Mouse (Mus musculus) activated CD4-positive, CD25-positive, alpha-beta regulatory T cell, adult 4 months (primary cell): ENCODE results near the gene Zfp975. TPM values are rescaled to one million over a fixed set of nuclear protein-coding genes. Genes with fewer than 3 reads are reported as not detected.
"Not testable (repeated sequence)": the region's sequence is repeated elsewhere in the genome, so short reads cannot be mapped to it uniquely, and the experiment has no call there.

ENCODE experiments used
- ATAC-seq: one replicate; pipeline ENCODE4 v1.8.0; 2017
- polyA plus RNA-seq, 2 experiments: library from polyadenylated mRNA; unstranded; fragments of 100-300 nt; shearing (Covaris generic); gene quantifications; one replicate each; pipeline ENCODE4 v1.2.1; 2017

Zfp975 gene
- polyA plus RNA-seq = 1 to 10 TPM; 2.6 to 2.9 TPM

- ATAC-seq = peak; percentile 97
These were observed at the start of gene Zfp975 for GRCm38 (mm10) chr7:42692362-42693158. Gene Zfp975, minus strand, starts transcription at chr7:42692742.

DNA sequence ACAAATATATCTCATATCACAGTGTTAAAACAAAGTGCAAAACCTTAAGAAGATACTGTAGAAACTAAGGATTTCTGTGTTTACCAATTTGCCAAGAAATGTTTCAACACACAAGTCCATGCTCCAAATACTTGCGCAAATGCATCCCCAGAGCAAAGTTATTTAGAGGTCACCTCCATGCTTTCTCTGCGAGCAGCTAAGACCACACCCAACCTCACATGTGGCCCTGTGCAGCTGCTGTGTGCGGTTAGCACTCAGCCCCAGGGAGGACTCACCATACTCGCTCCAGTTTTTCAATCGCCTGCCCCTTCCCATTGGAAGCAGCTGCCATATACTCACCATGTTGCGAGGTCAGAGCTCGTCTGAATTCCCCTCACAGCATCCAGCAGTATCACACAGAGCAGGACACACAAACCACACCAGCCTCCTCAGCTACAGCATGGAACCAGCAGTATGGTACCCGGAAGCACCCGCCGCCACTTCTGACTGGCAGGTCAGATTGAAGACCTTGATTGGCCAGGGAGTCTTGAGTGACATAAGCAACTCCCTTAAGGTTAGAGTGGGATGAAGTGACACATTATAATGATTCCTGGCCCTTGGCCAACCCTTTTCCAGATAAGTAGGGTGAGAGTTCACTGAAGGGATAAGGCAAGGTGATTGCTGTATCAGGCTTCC lies 46.1 kb upstream of the Zfp975 start:
- no peak for ATAC-seq

DNA sequence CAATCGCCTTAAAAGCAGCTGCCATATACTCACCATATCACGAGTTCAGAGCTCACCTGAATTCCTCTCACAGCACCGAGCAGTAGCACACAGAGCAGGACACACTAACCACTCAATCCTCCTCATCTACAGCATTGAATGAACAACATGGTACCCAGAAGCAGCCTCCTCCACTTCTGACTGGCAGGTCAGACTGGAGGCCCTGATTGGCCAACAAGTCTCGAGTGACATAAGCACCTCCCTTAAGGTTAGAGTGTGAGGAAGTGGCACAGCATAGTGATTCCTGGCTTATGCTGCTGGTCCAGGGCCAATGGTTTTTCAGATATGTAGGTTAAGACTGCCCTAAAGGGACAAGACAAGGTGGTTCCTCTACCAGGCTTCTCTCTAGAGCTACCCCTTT lies 34.4 kb upstream of the Zfp975 start, which contains the start of gene Gm17067:
Gene Gm17067, minus strand, starts transcription at position 101 of the 400 bp plus-strand sequence.
- ATAC-seq = not testable (repeated sequence)

DNA sequence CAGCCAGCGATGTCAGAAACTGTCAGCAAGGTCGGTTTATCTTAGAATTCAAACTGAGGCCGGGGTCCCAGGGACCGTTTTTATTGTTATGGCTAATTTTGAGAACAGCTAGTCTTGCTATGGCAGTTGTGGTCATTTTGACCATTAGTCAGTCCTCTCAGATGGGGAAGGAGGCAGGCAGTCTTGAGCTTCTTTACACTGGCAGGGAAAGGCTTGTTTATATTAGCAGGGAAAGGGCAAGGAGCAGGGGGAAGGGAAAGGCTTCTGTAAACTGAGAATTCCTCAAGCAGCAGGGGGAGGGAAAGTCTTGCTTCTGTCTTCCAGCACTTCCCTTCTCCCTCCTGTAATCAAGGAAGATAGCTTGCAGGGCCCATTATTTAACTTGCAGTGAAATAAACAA lies 709 bp upstream of the Zfp975 start:
- not testable (repeated sequence) for ATAC-seq

GRCm38 (mm10) chr7:42680081-42680480 lies 12.5 kb downstream of the Zfp975 start:
- not testable (repeated sequence) for ATAC-seq

DNA sequence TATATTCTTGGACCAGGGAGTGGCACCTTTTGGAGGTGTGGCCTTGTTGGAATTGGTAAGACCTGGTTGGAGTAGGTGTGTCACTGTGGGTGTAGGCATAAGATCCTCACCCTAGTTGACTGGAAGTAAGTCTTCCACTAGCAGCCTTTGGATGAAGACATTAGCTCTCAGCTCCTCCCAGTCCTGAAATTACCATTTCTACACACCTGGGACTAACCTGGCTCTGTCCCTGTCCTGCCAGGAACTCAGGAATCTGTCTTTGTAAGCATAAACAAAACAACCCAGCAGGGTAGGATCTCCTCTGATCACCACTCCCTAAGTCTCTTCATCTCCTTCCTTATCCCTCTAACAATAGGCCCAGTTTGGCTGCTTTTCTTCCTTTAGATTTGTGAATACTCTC lies 12.9 kb downstream of the Zfp975 start:
- not testable (repeated sequence) for ATAC-seq

DNA sequence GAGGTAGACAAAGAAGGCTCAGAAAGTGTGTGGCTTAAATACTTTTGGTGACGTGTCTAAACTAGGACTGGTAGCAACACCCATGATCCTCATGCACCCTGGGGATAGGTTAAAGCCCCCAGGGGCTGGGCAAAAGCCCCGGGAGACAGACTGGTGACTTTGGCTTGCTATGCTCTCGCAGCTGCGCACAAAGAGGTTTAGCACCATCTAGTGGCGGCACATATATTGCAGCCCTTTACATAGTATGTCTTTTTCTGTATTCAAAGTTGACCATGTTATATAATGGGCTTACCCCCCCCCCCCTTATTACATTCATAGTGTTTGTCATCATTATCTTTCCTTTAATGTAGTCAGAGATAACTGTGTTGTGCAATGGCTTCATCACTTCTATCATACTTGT lies 32.4 kb downstream of the Zfp975 start:
- not testable (repeated sequence) for ATAC-seq

- not testable (repeated sequence) for ATAC-seq
These were observed 37.3 kb downstream of the Zfp975 start for GRCm38 (mm10) chr7:42655211-42655610.

- not testable (repeated sequence) for ATAC-seq
These were observed 49.4 kb downstream of the Zfp975 start for GRCm38 (mm10) chr7:42643120-42643620.

DNA sequence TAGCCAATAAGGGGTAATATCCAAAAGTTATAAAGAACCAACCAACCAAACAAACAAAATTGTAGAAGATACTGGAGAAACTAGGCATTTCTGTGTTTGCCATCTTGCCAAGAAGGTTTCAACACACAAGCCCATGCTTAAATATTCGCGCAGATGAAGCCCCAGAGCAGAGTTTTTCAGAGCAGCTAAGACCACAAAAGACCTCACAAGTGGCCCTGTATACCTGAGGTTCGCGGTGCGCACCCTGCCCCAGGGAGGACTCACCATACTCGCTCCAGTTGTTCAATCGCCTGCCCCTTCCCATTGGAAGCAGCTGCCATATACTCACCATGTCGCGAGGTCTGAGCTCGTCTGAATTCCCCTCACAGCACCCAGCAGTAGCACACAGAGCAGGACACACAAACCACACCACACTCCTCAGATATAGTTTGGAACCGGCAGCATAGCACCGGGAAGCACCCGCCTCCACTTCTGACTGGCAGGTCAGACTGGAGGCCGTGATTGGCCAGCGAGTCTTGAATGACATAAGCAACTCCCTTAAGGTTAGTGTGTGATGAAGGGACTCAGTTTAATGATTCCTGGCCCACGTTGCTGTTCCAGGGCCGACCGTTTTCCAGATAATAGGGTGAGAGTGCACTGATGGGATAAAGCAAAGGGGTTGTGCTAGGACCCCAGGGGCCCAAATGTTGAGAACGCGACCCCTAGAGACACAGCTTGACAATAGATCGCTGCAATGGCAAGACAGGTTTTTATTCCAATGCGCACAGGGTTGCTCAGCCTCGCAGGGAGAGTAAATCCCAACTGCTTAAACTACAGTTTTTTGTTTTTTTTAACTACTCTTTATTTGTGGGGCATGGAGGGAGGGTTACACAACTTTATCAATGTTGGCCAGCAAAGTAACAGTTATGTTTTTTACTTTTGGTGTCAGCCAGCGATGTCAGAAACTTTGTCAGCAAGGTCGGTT lies 50.1 kb downstream of the Zfp975 start, which contains the start of gene Zfp976:
Gene Zfp976, minus strand, starts transcription at position 437 of the 964 bp plus-strand sequence.
- ATAC-seq = peak; percentile 54

DNA sequence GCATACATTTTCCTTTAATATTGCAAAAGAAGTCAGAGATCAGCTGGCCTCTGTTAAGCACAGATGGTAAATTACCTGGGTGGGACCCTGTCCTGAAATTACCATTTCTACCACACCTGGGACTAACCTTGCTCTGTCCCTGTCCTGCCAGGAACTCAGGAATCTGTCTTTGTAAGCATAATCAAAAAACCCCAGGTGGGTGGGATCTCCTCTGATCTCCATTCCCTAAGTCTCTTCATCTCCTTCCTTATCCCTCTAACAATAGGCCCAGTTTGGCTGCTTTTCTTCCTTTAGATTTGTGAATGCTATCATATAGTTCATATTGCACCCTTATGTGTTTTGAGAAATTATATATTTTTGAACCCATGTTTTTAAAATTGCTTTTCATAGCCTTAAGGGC lies 61.5 kb downstream of the Zfp975 start:
- ATAC-seq = not testable (repeated sequence)

Other genes starting within 250 kb of the Zfp975 start
- gene 4933421I07Rik, start 244.6 kb downstream of the Zfp975 start, polyA plus RNA-seq = not detected
- gene Zfp141, start 187.0 kb downstream of the Zfp975 start, polyA plus RNA-seq = 10 to 100 TPM; 24.8 to 36.4 TPM
- gene Gm21028, start 114.2 kb downstream of the Zfp975 start, polyA plus RNA-seq = not detected
- gene Zfp977, start 100.2 kb downstream of the Zfp975 start, polyA plus RNA-seq = not detected
- under 1 TPM; 0.53 to 0.55 TPM for gene Zfp976, start 50.2 kb downstream of the Zfp975 start, polyA plus RNA-seq
- not detected for gene Gm17067, start 34.3 kb upstream of the Zfp975 start, polyA plus RNA-seq
- not detected for gene Vmn2r62, start 100.8 kb upstream of the Zfp975 start, polyA plus RNA-seq
- under 1 TPM in 1 of 2 experiments, not detected in 1; 0.09 TPM for gene Gm2381, start 174.5 kb upstream of the Zfp975 start, polyA plus RNA-seq
- under 1 TPM in 1 of 2 experiments, not detected in 1; 0.04 TPM for gene Vmn2r63, start 241.1 kb upstream of the Zfp975 start, polyA plus RNA-seq